ENCODE assay signal across 13 mouse cellular contexts in genomic region chr1:167290263-167290592, GRCm38 (mm10). TPM values are rescaled to one million over a fixed set of nuclear protein-coding genes. Genes with fewer than 3 reads are reported as not detected.
DNase-seq lines count a peak whose midpoint lies in the region; ATAC-seq and TF ChIP-seq lines count a peak whose summit lies in the region.
"Had no signal": no experiment of that assay in that cellular context is flagged by ENCODE, and none has a peak within 500 bp of the region (broad histone marks: within the 10 kb centered on the region; RNA-seq: fewer than 3 reads in every experiment).

No protein-coding gene starts in this region.

- H3K27ac ChIP-seq in heart, embryonic 10.5 days, result no peak overlapping the region
- H3K27ac ChIP-seq in hindbrain, embryonic 11.5 days (ENCODE audit: low read depth, low read length), result 0 out of 2 replicates have a peak overlapping the region, but pooled peaks have one; percentile 36
- H3K27ac ChIP-seq in midbrain, embryonic 13.5 days, result no peak overlapping the region
- H3K27ac ChIP-seq in layer of hippocampus, adult 2 months, result no peak overlapping the region
- H3K27ac ChIP-seq: kidney, postnatal 0 days had no signal

- H3K9me3 ChIP-seq in heart, embryonic 10.5 days, result no peaks in the 10 kb centered on the region
- H3K9me3 ChIP-seq in E14TG2a.4 (ENCODE audit: low read length), result no peaks in the 10 kb centered on the region
- no peaks in the 10 kb centered on the region for H3K9me3 ChIP-seq in hindbrain, embryonic 11.5 days (ENCODE audit: control insufficient read depth, low read length)
- no peaks in the 10 kb centered on the region for H3K9me3 ChIP-seq in midbrain, embryonic 13.5 days

- intact Hi-C loops in heart, postnatal 14 days (cut with DNase I), result no loop called here
- intact Hi-C loops in gastrocnemius, postnatal 14 days (cut with DNase I; ENCODE audit: low total_unique reads), result no loop called here

- no peak for TF ChIP-seq CTCF in E14TG2a.4 (conservative IDR thresholded peaks at IDR 0.05; ENCODE audit: low read length)
- no peak for TF ChIP-seq CTCF in layer of hippocampus, adult 2 months (conservative IDR thresholded peaks at IDR 0.05)

- peaks cover 27% of the 10 kb centered on the region for H3K4me1 ChIP-seq in heart, embryonic 10.5 days
- peaks cover 87% of the 10 kb centered on the region for H3K4me1 ChIP-seq in E14TG2a.4 (replicated peaks; ENCODE audit: low read depth, low read length)
- peaks cover 5% of the 10 kb centered on the region; the same call in 1 of the 2 replicates for H3K4me1 ChIP-seq in hindbrain, embryonic 11.5 days (replicated peaks; ENCODE audit: control insufficient read depth, insufficient read depth, low read length)
- peaks cover 20% of the 10 kb centered on the region for H3K4me1 ChIP-seq in midbrain, embryonic 13.5 days (replicated peaks)

- H3K27me3 ChIP-seq in heart, embryonic 10.5 days (ENCODE audit: insufficient read depth, poor library complexity, severe bottlenecking), result peaks cover 8% of the 10 kb centered on the region; the same call in 1 of the 2 replicates
- H3K27me3 ChIP-seq in E14TG2a.4 (ENCODE audit: insufficient read depth, low read length), result peaks cover 19% of the 10 kb centered on the region
- H3K27me3 ChIP-seq in hindbrain, embryonic 11.5 days (ENCODE audit: control insufficient read depth, insufficient read depth, low read length), result 0 out of 2 replicates have a peak, but pooled peaks cover 2% of the 10 kb centered on the region
- peaks cover 5% of the 10 kb centered on the region; the same call in 1 of the 2 replicates for H3K27me3 ChIP-seq in midbrain, embryonic 13.5 days

- 21% methylated on average over 6 of the region's 6 CpGs for WGBS in heart, embryonic 10.5 days
- WGBS in hindbrain, embryonic 11.5 days, result 25% methylated on average over 6 of the region's 6 CpGs
- WGBS in midbrain, embryonic 13.5 days, result 24% methylated on average over 6 of the region's 6 CpGs

- peak overlapping the region; percentile 29; the same call in 1 of the 2 replicates for H3K4me3 ChIP-seq in heart, embryonic 10.5 days
- peak overlapping the region; percentile 49 for H3K4me3 ChIP-seq in E14TG2a.4 (replicated peaks; ENCODE audit: low read length)
- no peak overlapping the region for H3K4me3 ChIP-seq in hindbrain, embryonic 11.5 days (ENCODE audit: low read depth, low read length)
- no peak overlapping the region for H3K4me3 ChIP-seq in midbrain, embryonic 13.5 days (replicated peaks)
- H3K4me3 ChIP-seq in layer of hippocampus, adult 2 months, result no peak overlapping the region
- H3K4me3 ChIP-seq: erythroblast, embryonic 14.5 days had no signal

- H3K36me3 ChIP-seq in heart, embryonic 10.5 days, result no peaks in the 10 kb centered on the region
- H3K36me3 ChIP-seq in E14TG2a.4 (ENCODE audit: insufficient read depth, low read length), result no peaks in the 10 kb centered on the region
- no peaks in the 10 kb centered on the region for H3K36me3 ChIP-seq in hindbrain, embryonic 11.5 days (ENCODE audit: control insufficient read depth, insufficient read depth, low read length)
- H3K36me3 ChIP-seq in midbrain, embryonic 13.5 days, result no peaks in the 10 kb centered on the region

- no peak overlapping the region for H3K4me2 ChIP-seq in hindbrain, embryonic 11.5 days (replicated peaks; ENCODE audit: low read depth, low read length)
- peak overlapping the region; percentile 19 for H3K4me2 ChIP-seq in midbrain, embryonic 13.5 days (replicated peaks)

- ATAC-seq in hindbrain, embryonic 11.5 days (ENCODE audit: low FRiP score), result no peak
- no peak; the same call in 1 of the 2 replicates for ATAC-seq in midbrain, embryonic 13.5 days
- ATAC-seq in megakaryocyte-erythroid progenitor cell, adult 5-6 weeks (replicated peaks; ENCODE audit: low FRiP score, low TSS enrichment, poor library complexity, severe bottlenecking), result no peak

- H3K9ac ChIP-seq in hindbrain, embryonic 11.5 days (ENCODE audit: low read depth, low read length), result peak overlapping the region; percentile 11; the same call in 1 of the 2 replicates
- no peak overlapping the region; the same call in 1 of the 2 replicates for H3K9ac ChIP-seq in midbrain, embryonic 13.5 days (replicated peaks)

- no peak for DNase-seq in heart, embryonic 10.5 days (ENCODE audit: low spot score)
- no peak for DNase-seq in heart, postnatal 14 days
- DNase-seq in hindbrain, embryonic 11.5 days (ENCODE audit: low spot score), result no peak
- DNase-seq in layer of hippocampus, adult 2 months (ENCODE audit: low spot score in 2 of 2), result no peak
- no peak for DNase-seq in gastrocnemius, postnatal 14 days
- DNase-seq: B cell, adult 2 months; cerebellum, postnatal 36 days; thymus, postnatal 25 days had no signal

RNA-seq across cellular contexts. Expression of gene Uck2, which starts 5.1 kb away (rescaled TPM):
- 80.6 and 114 TPM in 2 replicates for polyA plus RNA-seq in heart, embryonic 10.5 days (2016; fragmentation: Nextera tagmentation; extraction: Ambion mirVana)
- total RNA-seq in heart, postnatal 14 days (2021), result 10 to 100 TPM; 47.3 to 54.5 TPM
- polyA plus RNA-seq in hindbrain, embryonic 11.5 days (2014; fragmentation: Nextera tagmentation; extraction: Ambion mirVana), result 106 and 116 TPM in 2 replicates
- 67.6 and 70.1 TPM in 2 replicates for polyA plus RNA-seq in midbrain, embryonic 13.5 days (2015; fragmentation: Nextera tagmentation; extraction: Ambion mirVana)
- total RNA-seq in layer of hippocampus, adult 2 months (2021), result 10 to 100 TPM; 36.5 to 36.7 TPM
- 187 and 249 TPM in 2 replicates for total RNA-seq in megakaryocyte-erythroid progenitor cell, adult 5-6 weeks (2014; fragmentation: Nextera tagmentation)
- 228 and 238 TPM in 2 replicates for total RNA-seq in megakaryocyte-erythroid progenitor cell, adult 5-6 weeks (2017)
- 10 to 100 TPM; 18.4 to 29.1 TPM for total RNA-seq in gastrocnemius, postnatal 14 days (2021)

RNA-seq across cellular contexts. Expression of gene Tmco1, which starts 17.9 kb away (rescaled TPM):
- polyA plus RNA-seq in heart, embryonic 10.5 days (2016; fragmentation: Nextera tagmentation; extraction: Ambion mirVana), result 79.1 and 88.0 TPM in 2 replicates
- 10 to 100 TPM; 80.6 to 86.5 TPM for total RNA-seq in heart, postnatal 14 days (2021)
- 93.3 and 95.7 TPM in 2 replicates for polyA plus RNA-seq in hindbrain, embryonic 11.5 days (2014; fragmentation: Nextera tagmentation; extraction: Ambion mirVana)
- polyA plus RNA-seq in midbrain, embryonic 13.5 days (2015; fragmentation: Nextera tagmentation; extraction: Ambion mirVana), result 75.3 and 76.9 TPM in 2 replicates
- total RNA-seq in layer of hippocampus, adult 2 months (2021), result 10 to 100 TPM; 49.6 to 50.4 TPM
- total RNA-seq in megakaryocyte-erythroid progenitor cell, adult 5-6 weeks (2014; fragmentation: Nextera tagmentation), result 89.8 and 97.2 TPM in 2 replicates
- 150 and 178 TPM in 2 replicates for total RNA-seq in megakaryocyte-erythroid progenitor cell, adult 5-6 weeks (2017)
- total RNA-seq in gastrocnemius, postnatal 14 days (2021), result 10 to 100 TPM; 36.8 to 39.3 TPM

RNA-seq across cellular contexts. Expression of gene Aldh9a1, which starts 59.6 kb away (rescaled TPM):
- polyA plus RNA-seq in heart, embryonic 10.5 days (2016; fragmentation: Nextera tagmentation; extraction: Ambion mirVana), result 44.4 and 59.4 TPM in 2 replicates
- 10 to 100 TPM; 25.0 to 30.4 TPM for total RNA-seq in heart, postnatal 14 days (2021)
- 35.6 and 36.2 TPM in 2 replicates for polyA plus RNA-seq in hindbrain, embryonic 11.5 days (2014; fragmentation: Nextera tagmentation; extraction: Ambion mirVana)
- polyA plus RNA-seq in midbrain, embryonic 13.5 days (2015; fragmentation: Nextera tagmentation; extraction: Ambion mirVana), result 27.9 and 28.1 TPM in 2 replicates
- total RNA-seq in layer of hippocampus, adult 2 months (2021), result 10 to 100 TPM; 22.5 to 25.8 TPM
- total RNA-seq in megakaryocyte-erythroid progenitor cell, adult 5-6 weeks (2014; fragmentation: Nextera tagmentation), result 43.2 and 49.4 TPM in 2 replicates
- total RNA-seq in megakaryocyte-erythroid progenitor cell, adult 5-6 weeks (2017), result 29.1 and 42.8 TPM in 2 replicates
- 1 to 10 TPM; 3.8 to 4.8 TPM for total RNA-seq in gastrocnemius, postnatal 14 days (2021)

Comparison
In these comparisons a context has a peak if more than half of its experiments do, and no peak if none do; other contexts are left out.
1. H3K4me3 ChIP-seq: peak in heart, embryonic 10.5 days (single experiment) and E14TG2a.4 (single experiment); none in hindbrain, embryonic 11.5 days (single experiment), midbrain, embryonic 13.5 days (single experiment) and layer of hippocampus, adult 2 months (single experiment).
2. RNA of gene Aldh9a1, which starts 59.6 kb away (total RNA-seq): 29.1 to 49.4 TPM in megakaryocyte-erythroid progenitor cell, adult 5-6 weeks, 25.0 to 30.4 TPM in heart, postnatal 14 days and 22.5 to 25.8 TPM in layer of hippocampus, adult 2 months; 3.8 to 4.8 TPM in gastrocnemius, postnatal 14 days; every median in the first group is over 4 times any median in the second.